Mouse (Mus musculus): ENCODE data around the gene Kcnh5.

The Kcnh5 gene

DNA sequence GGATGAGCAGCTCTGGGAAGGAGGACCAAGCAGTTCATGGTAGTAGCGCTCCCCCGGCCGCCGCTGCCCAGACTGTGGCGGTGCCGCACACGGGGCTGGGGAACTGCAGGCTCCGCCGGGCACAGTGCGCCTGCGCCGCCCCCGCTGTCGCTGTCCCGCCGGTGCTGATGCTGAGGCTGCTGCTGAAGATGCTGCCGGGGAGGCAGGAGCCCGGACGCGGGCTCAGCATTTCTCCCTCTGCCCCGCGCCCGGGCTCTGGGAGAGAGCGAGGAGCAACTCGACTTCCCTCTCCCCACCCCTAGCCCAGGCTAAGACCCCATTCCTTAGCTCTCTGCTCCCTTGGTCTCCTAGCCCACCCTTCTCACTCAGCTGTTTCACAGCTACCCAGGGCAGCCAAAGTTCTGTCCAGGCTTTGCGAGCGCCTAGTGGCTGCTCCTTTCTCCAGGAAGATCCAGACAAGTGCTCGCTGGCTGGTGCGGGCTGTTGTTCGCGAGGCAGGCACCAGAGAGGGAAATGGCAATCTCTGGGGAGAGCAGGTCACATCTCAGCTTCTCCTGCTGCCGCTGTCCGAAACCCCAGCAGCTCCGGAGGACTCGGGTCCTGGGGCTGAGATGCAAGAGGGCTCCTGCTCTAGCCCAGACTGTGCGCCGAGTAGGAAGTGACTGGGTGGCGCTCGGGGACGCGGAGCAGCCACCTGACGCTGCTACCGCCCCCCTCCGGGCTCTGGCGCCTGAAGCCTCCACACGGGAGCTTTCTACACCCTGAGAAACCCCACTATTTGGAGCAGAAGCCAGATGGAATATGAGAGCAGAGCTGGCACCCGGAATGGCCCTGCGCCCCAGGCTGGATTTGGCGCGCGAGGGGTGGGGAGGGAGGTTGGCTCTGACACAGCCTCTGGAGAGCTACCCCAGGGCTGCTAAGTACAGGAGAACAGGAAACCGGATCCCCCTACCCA is at the start of gene Kcnh5:
TSS of gene Kcnh5 (minus strand) at position 642 of the 955 bp plus-strand sequence.
- no peak for DNase-seq (ENCODE audit: low spot score)

DNA sequence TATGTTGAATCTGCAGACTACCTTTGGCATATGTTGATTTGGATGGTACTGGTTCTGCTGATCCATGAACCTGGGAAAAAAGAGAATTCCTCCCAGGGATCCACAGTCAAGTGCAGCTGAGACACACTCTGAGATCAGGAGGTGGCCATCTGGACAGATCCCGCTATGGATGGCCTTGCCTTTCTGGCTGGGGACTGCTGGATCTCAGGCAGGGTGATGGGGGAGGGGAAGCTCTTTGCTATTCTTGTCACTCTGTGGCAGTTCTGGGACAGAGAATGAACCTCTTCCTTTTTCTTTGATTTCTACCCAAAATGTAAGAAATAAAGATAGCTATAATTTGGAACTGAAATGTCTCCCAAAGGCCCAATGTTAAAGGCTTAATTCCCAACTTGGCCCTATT is 46.8 kb upstream of the Kcnh5 start:
- no peak for DNase-seq (ENCODE audit: low spot score)

DNA sequence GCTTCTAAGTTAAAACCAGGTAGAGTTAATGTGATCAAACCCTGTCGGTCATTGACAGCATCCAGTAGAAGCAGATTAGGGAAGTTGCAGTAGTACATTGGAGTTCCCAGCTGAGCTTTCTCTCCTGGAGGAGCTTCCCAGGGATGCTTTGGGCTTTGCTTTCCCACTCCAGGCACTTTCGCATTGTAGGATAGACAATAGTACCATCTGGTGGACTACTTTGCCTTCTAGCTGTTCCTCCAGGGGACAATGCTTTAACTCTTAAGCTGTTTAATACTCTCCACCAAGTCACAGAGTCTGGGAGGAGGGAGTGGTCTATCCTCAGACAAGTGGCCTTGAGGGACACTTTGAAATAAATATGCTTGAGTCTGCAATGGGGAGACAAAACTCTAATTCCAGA is 12.3 kb upstream of the Kcnh5 start:
- DNase-seq (ENCODE audit: low spot score): no peak

DNA sequence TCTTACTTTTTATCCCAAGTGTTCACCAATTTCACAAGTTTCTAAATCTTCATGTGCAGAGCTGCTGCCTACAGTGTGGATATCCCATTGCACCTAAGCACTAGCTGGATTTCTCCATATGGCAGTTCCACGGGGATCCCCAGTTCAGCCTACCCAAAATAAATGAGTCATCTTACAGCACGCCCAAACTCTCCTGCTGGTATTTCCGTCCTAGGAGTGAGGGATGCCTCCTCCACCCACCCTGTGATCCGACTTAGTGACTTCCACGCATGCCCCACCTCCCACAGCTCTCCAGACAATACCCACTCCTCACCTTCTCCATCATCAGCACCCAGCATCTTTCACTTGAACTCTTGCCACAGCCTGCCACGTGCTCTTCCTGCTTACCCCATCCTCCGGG is 5.5 kb upstream of the Kcnh5 start:
- DNase-seq (ENCODE audit: low spot score): no peak

DNA sequence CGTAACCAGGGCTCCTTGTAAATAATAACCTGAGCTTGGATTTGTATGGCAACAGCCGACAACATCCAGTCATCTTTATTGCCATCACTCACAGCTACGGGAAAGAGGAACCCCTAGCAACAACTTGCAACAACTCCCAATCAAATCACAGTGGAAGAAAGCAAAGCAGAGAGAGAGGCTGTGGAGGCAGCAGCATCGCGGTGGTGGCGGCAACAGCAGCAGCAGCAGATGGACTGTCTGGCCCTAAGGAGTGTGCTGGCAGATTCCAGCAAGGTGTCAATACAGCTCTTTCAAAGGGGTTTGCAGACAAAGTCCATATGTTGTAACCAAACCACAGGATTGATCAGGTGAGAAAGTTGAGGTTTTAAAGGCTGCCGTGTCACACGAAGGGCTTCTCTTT is 2.4 kb upstream of the Kcnh5 start:
- DNase-seq (ENCODE audit: low spot score): no peak

DNA sequence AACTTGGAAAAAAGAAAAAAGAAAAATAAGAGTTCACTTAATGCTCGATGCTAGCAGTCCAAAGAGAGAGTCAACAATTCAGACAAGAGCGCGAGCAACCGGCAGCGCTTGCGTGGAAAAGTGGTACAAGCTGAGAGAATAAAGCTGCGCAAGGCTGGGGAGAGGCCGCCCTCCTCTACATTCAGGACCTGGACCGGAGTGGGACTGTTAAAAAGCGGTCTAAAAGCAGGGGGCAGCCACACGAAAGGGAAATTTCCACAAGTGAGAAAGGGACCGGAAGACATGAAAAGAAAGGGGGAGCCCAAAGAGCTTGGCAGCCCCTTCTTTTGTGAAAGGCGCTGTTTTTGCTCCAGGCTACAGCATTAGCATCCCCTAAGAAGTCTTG is 506 bp upstream of the Kcnh5 start:
- no peak for DNase-seq (ENCODE audit: low spot score)

DNA sequence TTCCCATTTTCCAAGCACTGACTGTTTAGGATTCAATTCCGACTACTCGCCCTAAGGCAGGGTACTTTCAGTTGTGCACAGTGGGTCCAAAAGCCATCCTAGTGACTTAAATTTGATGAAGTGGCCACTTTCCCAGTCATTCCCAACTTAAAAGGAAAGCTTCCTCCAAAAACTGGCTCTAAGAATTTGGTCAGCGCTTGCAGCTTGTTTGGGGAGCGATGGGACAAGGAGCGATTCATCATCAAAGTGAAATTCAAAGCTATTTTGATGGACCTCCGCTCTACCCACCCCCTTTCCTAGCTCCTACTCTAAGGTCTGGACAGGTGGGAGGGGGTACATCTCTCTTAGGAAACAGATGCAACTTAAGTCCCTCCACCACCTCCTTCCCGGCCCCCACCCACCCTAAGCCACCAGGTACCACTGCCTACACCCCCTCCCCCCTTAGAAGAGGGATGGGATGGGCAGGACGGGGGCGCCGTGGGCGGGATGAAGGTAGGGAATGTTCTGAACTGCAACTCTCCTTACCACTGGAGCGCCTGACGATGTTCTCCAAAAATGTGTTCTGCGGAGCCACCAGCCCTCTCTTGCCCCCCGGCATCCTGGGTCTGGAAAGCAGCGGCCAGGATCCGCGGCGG is 1.1 kb downstream of the Kcnh5 start:
- DNase-seq (ENCODE audit: low spot score): no peak

DNA sequence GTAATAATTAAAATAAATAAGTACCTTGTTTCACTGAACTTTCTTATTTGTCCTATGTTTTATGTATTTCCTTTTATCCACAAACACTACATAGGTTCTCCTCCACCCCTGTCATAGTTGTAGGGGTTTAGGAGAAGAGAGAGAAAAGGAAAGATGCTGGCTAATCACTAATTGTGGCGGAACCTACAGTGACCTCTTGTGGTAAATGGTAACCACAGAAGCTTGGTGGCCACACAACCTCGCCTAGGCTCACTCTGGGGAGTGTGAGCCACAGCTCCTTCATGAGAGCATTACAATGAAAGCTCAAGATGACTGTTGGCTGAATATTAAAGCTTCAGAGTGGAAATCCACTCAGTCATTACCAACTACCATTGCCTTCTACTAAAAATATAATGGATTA is 6.2 kb downstream of the Kcnh5 start:
- no peak for DNase-seq (ENCODE audit: low spot score)

DNA sequence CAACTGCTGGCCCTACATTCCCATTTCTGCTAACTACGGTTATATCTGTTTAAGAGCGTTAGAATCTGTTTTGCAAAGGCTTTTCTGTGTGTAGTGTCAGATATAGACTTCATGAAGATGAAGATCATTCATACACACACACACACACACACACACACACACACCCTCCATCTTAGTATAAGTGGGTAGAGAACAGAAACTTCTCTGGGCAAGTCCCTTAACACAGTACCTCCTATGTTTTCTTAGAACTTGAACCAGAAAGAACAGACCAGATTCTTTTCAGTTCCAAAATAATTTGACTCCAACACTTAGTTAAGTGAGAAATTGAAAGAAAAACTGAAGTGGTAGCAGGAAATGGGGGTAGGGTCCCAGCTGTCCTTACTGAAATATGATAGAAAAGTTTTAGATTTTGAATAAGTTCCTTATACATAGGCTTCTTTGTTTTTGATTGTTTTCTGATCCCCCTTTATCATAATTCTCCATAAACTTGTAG is 24.0 kb downstream of the Kcnh5 start:
- no peak for DNase-seq (ENCODE audit: low spot score)

DNA sequence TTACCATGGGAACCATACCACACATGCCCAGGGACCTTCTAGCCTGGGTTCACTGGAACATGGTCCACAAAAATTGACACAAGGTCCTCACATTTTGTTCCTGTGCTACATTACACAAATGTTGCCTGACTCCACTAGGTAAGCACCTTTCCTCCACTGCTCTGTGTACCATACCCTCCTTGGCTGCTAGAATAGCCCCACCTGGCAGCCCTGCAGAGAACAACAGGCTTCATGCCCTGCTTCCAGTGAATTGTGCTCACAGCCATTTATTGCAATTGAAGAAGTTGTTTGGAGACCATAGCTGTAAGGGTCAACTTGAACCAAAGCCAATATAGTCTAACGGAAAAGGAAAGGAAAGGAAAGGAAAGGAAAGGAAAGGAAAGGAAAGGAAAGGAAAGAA is 37.3 kb downstream of the Kcnh5 start:
- DNase-seq (ENCODE audit: low spot score): no peak

DNA sequence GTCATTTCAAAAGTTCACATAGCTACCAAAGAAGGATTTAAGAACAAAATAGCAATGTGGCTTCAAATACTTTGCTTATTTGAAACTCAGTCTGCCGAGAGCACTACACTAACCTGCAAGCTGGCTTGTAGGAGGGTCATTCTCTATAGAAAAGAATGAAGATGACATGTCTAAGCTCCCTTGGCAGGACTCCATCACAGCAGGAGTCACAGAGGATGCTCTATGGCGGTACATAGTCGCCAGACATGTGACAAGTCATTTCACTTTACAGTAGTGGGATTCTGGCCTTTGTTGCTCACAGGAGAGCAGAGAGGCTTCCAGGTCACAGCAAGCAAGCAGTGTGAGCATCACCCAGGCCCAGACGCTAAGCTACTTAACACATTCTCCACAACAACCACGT is 85.2 kb downstream of the Kcnh5 start:
- no peak for DNase-seq (ENCODE audit: low spot score)

DNA sequence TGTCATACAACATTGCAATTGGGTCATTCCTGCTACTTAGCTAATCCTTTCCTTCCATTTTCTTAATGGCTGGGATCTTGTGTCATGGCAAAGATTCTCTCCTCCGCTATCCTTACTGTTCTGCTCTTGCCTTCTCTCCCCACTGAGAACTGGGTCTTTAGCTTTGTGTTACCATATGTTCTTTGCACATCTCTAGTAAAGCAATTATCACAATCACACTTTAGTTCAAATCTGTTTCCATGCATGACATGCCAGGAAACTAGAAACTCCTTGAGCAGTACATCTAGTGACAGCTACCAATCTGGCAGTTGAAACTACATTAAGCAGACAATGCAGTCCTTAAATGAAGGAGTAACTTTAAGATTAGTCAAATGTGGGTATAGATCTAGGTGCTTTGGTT is 86.2 kb downstream of the Kcnh5 start:
- DNase-seq (ENCODE audit: low spot score): no peak

DNA sequence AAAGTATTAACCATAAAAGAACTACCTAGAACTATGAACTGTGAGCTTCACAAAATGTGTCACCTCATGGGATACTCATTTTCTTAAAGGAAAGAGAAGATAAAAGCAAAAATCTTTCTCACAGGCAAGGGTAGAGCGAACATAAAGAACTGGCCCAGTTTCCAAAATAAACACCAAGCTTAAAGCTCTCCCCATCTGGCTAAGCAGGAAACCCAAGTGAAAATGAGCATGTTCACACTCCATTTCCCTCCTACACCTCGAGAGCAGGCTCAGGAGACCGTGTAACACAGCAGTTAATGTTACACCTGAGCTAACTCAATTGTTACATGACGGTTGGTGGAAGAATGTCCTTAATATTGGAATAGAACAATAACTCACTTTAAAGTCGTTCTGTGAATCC is 100.0 kb downstream of the Kcnh5 start:
- DNase-seq (ENCODE audit: low spot score): no peak

DNA sequence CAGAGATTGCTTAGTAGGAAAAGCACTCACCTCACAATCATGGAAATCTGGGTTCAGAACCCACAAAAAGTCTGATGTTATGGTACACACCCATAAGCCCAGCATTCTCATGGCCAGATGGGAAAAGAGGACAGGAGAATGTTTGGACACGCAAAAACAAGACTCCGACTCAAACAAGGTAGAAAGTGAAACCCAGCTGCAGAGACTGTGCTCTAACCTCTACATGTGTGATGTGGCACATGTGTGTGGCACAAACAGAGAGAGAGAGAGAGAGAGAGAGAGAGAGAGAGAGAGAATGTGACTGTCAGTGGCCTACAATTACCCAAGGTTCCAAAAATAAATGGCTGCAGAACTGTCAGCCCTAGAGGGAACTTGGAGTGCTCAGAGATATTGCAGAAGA is 106.1 kb downstream of the Kcnh5 start:
- no peak for DNase-seq (ENCODE audit: low spot score)

DNA sequence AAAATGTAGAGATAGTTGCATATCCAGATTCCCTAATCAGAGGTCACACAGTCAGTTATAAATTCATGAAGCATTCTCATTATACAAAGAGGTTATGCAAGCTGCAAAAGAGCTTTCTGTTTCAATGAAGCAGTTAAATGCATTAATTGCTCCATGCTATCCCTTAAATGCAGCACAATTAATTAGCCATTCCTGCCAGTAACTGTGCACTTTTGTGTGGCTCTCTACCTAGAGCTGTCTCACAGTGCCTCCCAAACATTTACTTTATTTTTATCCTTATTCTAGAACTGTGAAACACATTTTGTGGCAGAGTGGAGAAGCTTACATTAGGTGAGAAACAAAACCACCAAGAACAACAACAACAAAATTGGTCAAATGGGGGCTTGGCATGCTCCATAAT is 114.6 kb downstream of the Kcnh5 start:
- DNase-seq (ENCODE audit: low spot score): no peak

DNA sequence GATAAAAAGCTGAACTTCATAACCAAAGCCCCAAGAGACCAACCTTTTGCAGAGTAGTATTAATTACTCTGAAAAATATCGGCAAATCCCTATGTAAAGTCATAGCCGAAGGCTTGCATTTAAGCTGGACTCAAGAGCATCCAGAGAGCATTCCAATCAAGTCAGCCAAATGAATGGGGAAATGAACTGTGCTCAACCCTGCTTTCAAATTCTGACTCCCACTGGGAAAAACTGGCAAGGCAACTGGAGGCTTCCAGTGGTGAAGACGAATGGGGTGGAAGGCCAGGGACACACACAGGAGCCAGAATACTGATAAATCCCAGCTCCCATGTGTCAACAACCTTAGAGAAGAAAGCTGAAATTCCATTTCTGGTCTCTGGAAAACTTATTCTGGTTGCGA is 115.4 kb downstream of the Kcnh5 start:
- no peak for DNase-seq (ENCODE audit: low spot score)

DNA sequence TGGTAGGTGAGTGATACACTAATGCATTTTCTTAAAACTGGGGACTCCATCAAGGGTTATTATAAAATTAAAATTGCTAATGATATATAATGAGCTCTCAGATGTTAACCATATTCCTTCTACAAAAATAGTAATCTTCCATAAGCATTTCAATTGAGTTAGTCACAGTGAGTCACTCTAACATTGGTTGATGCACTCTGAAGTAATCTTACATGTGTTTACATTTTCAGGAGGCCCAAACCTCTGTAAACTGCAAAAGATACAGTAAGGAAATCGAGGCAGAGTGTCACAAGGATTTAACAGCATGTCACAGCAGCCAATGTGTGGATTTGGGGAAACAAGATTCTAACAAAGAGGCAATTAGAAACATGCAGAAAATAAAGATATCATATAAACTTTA is 123.4 kb downstream of the Kcnh5 start:
- no peak for DNase-seq (ENCODE audit: low spot score)

DNA sequence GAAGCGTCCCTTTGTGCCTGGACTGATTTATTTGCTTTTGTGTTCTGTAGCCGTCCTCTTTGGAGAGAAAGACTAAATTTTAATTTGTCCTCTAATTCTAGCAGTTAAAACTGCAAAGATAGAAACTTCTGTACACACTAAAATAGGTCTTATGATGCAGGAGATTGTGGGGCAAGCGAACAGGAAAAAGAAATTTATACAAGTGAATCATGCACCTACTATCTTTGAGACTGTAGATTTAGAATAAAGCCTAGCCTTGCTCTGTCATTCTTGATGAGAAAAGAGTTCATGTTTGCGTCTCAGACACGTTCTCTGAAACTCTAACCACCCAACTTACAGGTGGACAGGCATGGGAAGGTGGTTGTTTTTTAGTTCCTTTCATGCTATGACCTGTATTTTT is 140.4 kb downstream of the Kcnh5 start:
- DNase-seq (ENCODE audit: low spot score): no peak

DNA sequence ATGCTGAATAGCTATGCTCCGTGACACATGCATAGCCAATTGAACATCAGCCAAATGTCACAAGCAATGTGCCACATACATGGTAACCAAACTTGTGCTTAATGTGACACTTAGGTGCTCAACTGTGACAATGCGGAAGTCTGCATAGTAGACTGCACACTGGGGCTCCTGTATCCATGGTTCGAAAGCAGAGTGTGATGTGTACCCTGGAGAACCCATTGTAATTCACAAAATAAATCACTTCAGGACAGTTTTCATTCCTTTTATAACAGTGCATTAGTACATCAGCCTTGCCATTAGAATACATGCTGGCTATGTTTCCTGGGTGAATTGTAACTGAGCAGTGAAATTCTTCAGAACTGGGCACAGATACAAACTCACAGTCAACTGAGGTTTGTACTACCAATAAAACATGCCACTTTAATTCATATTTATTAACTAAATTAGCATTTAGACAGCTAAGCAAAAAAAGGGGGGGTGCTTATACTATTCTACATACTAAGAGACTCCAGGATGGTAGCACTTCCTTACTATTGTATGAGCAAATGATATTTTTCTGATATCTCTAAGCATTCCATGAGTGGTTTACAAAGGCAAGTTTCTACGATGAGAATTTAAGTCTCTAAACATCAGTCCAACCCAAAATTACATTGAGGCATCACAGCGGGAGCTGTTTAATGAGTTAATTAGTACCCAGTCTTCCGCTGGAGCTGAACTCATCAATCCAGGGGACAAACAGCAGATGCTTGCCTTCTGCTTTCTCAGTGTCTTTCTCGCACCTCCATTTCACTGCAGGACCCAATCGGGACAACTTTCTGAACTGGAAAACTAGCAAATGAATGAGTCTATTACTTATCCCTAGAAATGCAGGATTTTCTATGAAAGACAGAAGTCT is 144.9 kb downstream of the Kcnh5 start:
- no peak for DNase-seq (ENCODE audit: low spot score)

DNA sequence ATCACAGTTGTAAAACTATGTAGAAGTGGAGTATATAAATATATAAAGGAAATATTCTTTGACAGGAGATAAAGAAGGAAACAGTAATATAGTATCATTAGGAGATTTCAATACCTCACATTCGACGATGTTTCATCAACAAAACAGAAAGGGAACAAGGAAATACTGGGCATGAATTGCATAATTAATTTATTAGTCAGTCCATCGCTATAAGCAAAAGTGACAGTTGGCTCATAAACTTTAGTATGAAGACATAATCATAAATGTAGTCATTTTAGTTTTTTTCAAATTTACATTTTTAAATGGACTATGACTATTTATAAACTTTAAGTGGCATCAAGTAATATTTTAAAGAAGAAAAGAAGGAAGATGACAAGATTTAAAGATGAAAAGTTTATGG is 205.9 kb downstream of the Kcnh5 start:
- no peak for DNase-seq (ENCODE audit: low spot score)

DNA sequence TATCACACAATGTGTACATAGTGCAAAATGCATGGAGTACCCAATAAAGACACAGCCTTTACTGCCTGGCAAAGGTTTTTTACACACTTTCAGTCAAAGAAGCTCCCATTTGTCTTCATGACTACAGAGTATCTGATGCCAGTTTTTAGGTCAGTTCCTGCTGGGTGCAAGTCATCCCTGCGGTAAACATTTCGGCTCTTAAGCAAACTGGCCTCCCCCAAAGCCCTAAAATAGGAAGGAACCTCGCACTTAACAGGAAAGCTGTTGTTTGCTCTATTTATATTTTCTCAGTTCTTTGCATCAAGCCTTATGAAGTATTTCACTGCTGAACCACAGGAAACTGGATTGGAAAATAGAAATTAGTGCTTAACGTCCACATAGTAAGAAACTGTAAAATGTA is 207.7 kb downstream of the Kcnh5 start:
- no peak for DNase-seq (ENCODE audit: low spot score)

DNA sequence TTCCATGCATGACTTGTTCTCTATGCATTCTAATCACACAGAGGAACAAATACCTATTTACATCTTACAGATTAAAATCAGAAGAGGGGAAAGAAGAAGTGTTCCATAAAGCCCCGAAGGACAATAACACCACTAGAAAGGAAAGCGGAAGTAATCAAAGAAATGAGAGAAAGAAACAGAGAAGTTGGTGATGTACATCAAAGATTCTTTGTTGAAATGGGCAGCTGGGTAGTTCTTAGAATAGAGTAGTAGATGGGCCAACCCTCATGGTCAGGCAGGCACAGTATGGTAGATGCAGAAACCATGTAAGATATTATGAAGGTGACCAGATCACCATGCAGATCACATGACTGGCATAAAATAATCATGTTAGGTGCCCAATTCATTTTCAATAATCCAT is 210.9 kb downstream of the Kcnh5 start:
- DNase-seq (ENCODE audit: low spot score): no peak

DNA sequence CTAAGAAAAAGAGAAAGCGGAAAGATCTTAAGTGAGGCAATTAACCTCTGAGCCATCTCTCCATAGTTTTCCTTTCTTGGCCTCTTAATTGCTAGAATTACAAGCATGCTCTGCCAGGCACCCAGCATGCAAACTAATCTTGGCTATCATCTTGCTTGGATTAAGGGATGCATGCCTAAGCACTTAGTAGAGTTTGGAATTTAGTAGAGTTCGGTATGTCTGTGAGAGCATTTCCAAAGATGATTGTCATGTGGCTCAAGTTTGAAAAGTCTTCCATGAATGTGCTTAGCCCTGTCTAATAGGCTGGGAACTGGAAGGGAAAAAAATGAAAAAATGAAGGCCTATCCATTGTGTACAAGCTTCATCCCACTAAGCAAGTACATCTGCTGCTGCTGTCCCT is 224.5 kb downstream of the Kcnh5 start:
- DNase-seq (ENCODE audit: low spot score): no peak
